Mouse (Mus musculus) cerebellum, adult 2 months (tissue): ENCODE data around the gene Arf4. TPM values are rescaled to one million over a fixed set of nuclear protein-coding genes. Genes with fewer than 3 reads are reported as not detected.
A peak's percentile ranks its signal among the peaks of the same experiment; 100 is the strongest.
"Not testable (repeated sequence)": the region's sequence is repeated elsewhere in the genome, so short reads cannot be mapped to it uniquely, and the experiment has no call there.

Experiments used
- DNase-seq, 2 experiments: peaks; one replicate each; pipeline ENCODE4 v3.0.0; 2021
- H3K27ac ChIP-seq: fragments of 200-500 bp; 2 replicates; pipeline ENCODE4 v1.5.1; 2012; ENCODE audit warnings: low read length, control low read depth, inconsistent platforms; ENCODE audit not compliant: insufficient read depth
- H3K27me3 ChIP-seq: fragments of 200-500 bp; 2 replicates; pipeline ENCODE4 v1.6.1; 2012; ENCODE audit warnings: inconsistent platforms, mild to moderate bottlenecking, low read length, moderate library complexity; ENCODE audit not compliant: control insufficient read depth, insufficient read depth
- H3K4me1 ChIP-seq: fragments of 200-500 bp; 2 replicates; pipeline ENCODE4 v1.6.1; 2011; ENCODE audit warnings: low read length; ENCODE audit not compliant: control insufficient read depth, insufficient read depth
- H3K4me3 ChIP-seq: fragments of 200-500 bp; replicated peaks from 2 replicates; pipeline ENCODE3; 2011; ENCODE audit warnings: mild to moderate bottlenecking, low read depth, low read length, control low read depth; ENCODE audit not compliant: insufficient read depth
- CTCF ChIP-seq: fragments of 200-500 bp; IDR thresholded peaks from 2 replicates; pipeline ENCODE4 v1.5.1; 2011; ENCODE audit warnings: low read depth, mild to moderate bottlenecking, control low read depth, low read length, moderate library complexity, borderline replicate concordance; ENCODE audit not compliant: insufficient read depth
- POLR2A ChIP-seq: fragments of 200-500 bp; IDR thresholded peaks from 2 replicates; pipeline ENCODE4 v1.6.1; 2011; ENCODE audit warnings: low read length, control low read depth, borderline replicate concordance; ENCODE audit not compliant: insufficient read depth
- WGBS: fragments of 180-500 bp; shearing (Covaris S2); methylation state at CpG from one replicate; pipeline ENCODE4 v1.1.7; 2018; 5-methylcytosine and 5-hydroxymethylcytosine counted together
- polyA plus RNA-seq: library from polyadenylated mRNA; depleted of rRNA; stranded (reverse); fragments of >200 nt; gene quantifications from 2 replicates; pipeline ENCODE4 v1.2.3, GENCODE M21; 2012

The Arf4 gene
- polyA plus RNA-seq, 1 experiment, result 86.2 TPM

GRCm38 (mm10) chr14:26668371-26669291 lies 30.8 kb downstream of the Arf4 start:
- TF ChIP-seq CTCF (no peak), POLR2A (no peak)
- peak overlapping the region; percentile 94 for H3K4me3 ChIP-seq
- no peak overlapping the region for H3K27ac ChIP-seq
- H3K27me3 ChIP-seq, result no peaks in the 10 kb centered on the region
- WGBS, result under 1% methylated on average over 73 of the region's 73 CpGs
- H3K4me1 ChIP-seq, result no peaks in the 10 kb centered on the region; the same call in 1 of the 2 replicates
- DNase-seq, result peak in 1 of 2 experiments; percentile 27

- TF ChIP-seq POLR2A, result peak; percentile 76
- no peak for TF ChIP-seq CTCF
- Histone ChIP-seq H3K4me1 (no peaks in the 10 kb centered on the region; the same call in 1 of the 2 replicates), H3K27ac (peak within 1 kb of the TSS; percentile 84), H3K27me3 (no peaks in the 10 kb centered on the region), H3K4me3 (peak within 1 kb of the TSS; percentile 94)
- WGBS, result under 1% methylated on average over 70 of the region's 70 CpGs
- peak; percentile 90 to 96 for DNase-seq
These were observed 31.6 kb downstream of the Arf4 start, which contains the start of gene Pde12 for GRCm38 (mm10) chr14:26669292-26670073. Gene Pde12, minus strand, starts transcription at chr14:26669883.

- Histone ChIP-seq H3K4me3 (no peak overlapping the region), H3K4me1 (no peaks in the 10 kb centered on the region; the same call in 1 of the 2 replicates), H3K27me3 (no peaks in the 10 kb centered on the region), H3K27ac (no peak overlapping the region)
- no peak for DNase-seq
- no peak for TF ChIP-seq POLR2A
- no peak for TF ChIP-seq CTCF
These were observed 33.1 kb downstream of the Arf4 start for GRCm38 (mm10) chr14:26670964-26671363.

- H3K27me3 ChIP-seq, H3K4me3 ChIP-seq, H3K4me1 ChIP-seq, DNase-seq, H3K27ac ChIP-seq: not testable (repeated sequence)
- 72% methylated on average over 17 of the region's 17 CpGs for WGBS
These were observed 34.2 kb downstream of the Arf4 start for GRCm38 (mm10) chr14:26671870-26672615.

DNA sequence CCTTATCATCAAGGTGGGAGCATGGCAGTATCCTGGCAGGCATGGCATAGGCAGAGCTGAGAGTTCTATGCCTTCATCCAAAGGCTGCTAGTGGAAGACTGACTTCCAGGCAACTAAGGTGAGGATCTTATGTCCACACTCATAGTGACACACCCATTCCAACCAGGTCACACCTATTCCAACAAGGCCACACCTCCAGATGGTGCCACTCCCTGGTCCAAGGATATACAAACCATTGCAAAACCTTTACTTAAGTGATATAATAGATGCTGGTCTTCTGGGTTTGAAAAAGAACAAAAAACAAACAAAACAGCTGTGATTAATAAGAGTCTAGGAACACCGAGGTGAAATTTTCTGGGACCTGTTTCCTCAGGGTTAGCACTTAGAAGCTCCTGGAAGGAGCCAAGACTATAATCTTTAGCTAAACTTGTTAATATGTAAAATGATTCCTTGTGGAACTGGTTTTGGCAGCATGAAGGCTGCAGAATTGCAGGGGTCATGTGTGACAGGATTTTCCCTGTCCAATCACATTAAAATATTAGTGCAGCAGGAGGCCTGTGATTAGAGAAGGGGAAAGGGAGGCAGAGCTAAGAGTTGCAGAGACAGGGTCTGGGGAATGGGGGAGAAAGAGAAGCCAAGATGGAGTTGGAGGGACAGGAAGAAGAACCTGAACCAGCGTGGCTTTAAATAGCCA lies 36.7 kb downstream of the Arf4 start:
- H3K4me1 ChIP-seq, H3K27ac ChIP-seq, H3K27me3 ChIP-seq, DNase-seq, H3K4me3 ChIP-seq: not testable (repeated sequence)
- 84% methylated on average over 2 of the region's 2 CpGs for WGBS

DNA sequence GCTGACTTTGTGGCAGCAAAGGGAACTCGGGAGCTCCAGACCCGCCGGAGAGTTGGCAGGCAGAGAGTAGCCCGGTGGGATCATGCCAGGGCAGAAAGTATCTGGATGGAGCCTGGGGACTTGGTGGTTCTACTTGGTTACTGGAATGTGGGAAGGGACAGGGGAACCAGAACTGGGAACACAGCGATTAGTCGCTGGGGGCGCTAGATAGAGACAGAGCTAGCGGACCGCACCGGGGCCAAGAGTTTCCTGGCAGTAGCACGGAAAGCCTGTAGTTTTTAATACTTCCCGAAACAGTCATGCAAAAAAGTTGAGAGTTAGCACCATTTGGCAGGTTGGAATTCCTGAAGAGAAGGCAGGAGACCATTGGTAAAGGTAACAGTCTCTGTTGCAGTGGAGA lies 37.5 kb downstream of the Arf4 start:
- TF ChIP-seq POLR2A, result no peak
- peak; percentile 7; the same call in 1 of the 2 replicates for TF ChIP-seq CTCF
- no peak overlapping the region for H3K27ac ChIP-seq
- 12% methylated on average over 12 of the region's 12 CpGs for WGBS
- no peaks in the 10 kb centered on the region for H3K4me1 ChIP-seq
- DNase-seq, result no peak
- no peaks in the 10 kb centered on the region for H3K27me3 ChIP-seq
- H3K4me3 ChIP-seq, result no peak overlapping the region

- WGBS, result 76% methylated on average over 5 of the region's 5 CpGs
These were observed 37.9 kb downstream of the Arf4 start for GRCm38 (mm10) chr14:26675791-26676190.

More at GRCm38 (mm10) chr14:26675791-26676190, 37.9 kb downstream of the Arf4 start:
- Histone ChIP-seq H3K27me3 (no peaks in the 10 kb centered on the region), H3K4me1 (no peaks in the 10 kb centered on the region), H3K4me3 (no peak overlapping the region), H3K27ac (no peak overlapping the region)
- TF ChIP-seq POLR2A (no peak), CTCF (no peak)
- no peak for DNase-seq
